In the genomic region with DNA sequence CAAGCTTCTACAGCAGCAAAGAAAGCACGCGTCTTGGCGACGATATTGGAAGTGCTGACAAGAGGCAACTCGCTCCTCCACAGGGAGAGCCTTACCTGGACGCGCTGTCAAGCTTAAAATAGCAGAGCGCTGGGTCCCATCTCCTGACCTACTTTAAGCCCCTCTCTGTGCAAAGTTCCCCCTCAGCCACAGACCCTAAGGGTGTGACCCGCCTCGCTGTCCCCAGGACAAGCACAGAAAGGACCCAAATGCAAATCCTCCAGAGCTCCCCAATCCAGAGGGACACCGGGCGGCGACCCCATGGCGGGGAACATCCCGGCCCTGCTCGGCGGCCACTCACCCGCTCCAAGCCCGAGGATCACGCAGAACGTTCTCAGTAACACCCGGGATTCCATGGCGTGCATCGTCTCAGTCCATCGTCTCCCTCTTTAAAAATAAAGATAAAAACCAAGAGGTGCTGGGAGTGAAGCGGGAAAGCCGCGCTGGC, we compare ENCODE assay signal across 9 mouse cellular contexts. TPM values are rescaled to one million over a fixed set of nuclear protein-coding genes. Genes with fewer than 3 reads are reported as not detected.
A peak's percentile ranks its signal among the peaks of the same experiment; 100 is the strongest.
DNase-seq lines count a peak whose midpoint lies in the region; ATAC-seq lines count a peak whose summit lies in the region.
"Had no signal": no experiment of that assay in that cellular context is flagged by ENCODE, and none has a peak within 500 bp of the region (broad histone marks: within the 10 kb centered on the region; RNA-seq: fewer than 3 reads in every experiment).

No protein-coding gene starts in this region.

- H3K9me3 ChIP-seq in limb, embryonic 11.5 days (ENCODE audit: control insufficient read depth, low read length) = no peaks in the 10 kb centered on the region
- no peaks in the 10 kb centered on the region for H3K9me3 ChIP-seq in stomach, embryonic 16.5 days (replicated peaks; ENCODE audit: control insufficient read depth, low read length)

- H3K27me3 ChIP-seq in limb, embryonic 11.5 days (ENCODE audit: control insufficient read depth, insufficient read depth, low read length) = peaks cover 23% of the 10 kb centered on the region
- peaks cover 34% of the 10 kb centered on the region for H3K27me3 ChIP-seq in stomach, embryonic 16.5 days (ENCODE audit: control insufficient read depth, insufficient read depth, low read length)

- H3K4me1 ChIP-seq in limb, embryonic 11.5 days (ENCODE audit: control insufficient read depth, insufficient read depth, low read length) = peaks cover 5% of the 10 kb centered on the region; the same call in 1 of the 2 replicates
- H3K4me1 ChIP-seq in stomach, embryonic 16.5 days (ENCODE audit: control insufficient read depth, insufficient read depth, low read length) = 0 out of 2 replicates have a peak, but pooled peaks cover 4% of the 10 kb centered on the region

- peak overlapping the region; percentile 100 for H3K4me2 ChIP-seq in limb, embryonic 11.5 days (ENCODE audit: low read depth, severe bottlenecking)
- peak overlapping the region; percentile 91 for H3K4me2 ChIP-seq in stomach, embryonic 16.5 days (ENCODE audit: low read depth, low read length)

- no peak for DNase-seq in frontal cortex, adult 2 months (ENCODE audit: extremely low spot score in 1 of 2, low spot score in 1 of 2)
- peak; percentile 27 for DNase-seq in right cerebral cortex, postnatal 4 days
- DNase-seq in right cerebral cortex, postnatal 14 days = no peak
- DNase-seq in limb, embryonic 11.5 days (ENCODE audit: low spot score) = peak; percentile 40
- no peak for DNase-seq in urinary bladder, postnatal 10 days (ENCODE audit: low spot score)
- no peak for DNase-seq in adrenal gland, postnatal 10 days

- no peak overlapping the region for H3K27ac ChIP-seq in limb, embryonic 11.5 days (replicated peaks; ENCODE audit: low read depth, low read length)
- no peak overlapping the region for H3K27ac ChIP-seq in stomach, embryonic 16.5 days (ENCODE audit: low read length)

- peak overlapping the region; percentile 56 for H3K4me3 ChIP-seq in limb, embryonic 11.5 days (ENCODE audit: low read depth, low read length)
- peak overlapping the region; percentile 51 for H3K4me3 ChIP-seq in stomach, embryonic 16.5 days (replicated peaks; ENCODE audit: low read length)

- H3K36me3 ChIP-seq in limb, embryonic 11.5 days (ENCODE audit: control insufficient read depth, insufficient read depth, low read length) = no peaks in the 10 kb centered on the region
- no peaks in the 10 kb centered on the region for H3K36me3 ChIP-seq in stomach, embryonic 16.5 days (ENCODE audit: control insufficient read depth, insufficient read depth, low read length)

- 0% methylated on average over 28 of the region's 28 CpGs for WGBS in limb, embryonic 11.5 days
- under 1% methylated on average over 28 of the region's 28 CpGs for WGBS in stomach, embryonic 16.5 days

- 0 out of 2 replicates have a peak overlapping the region, but pooled peaks have one; percentile 34 for H3K9ac ChIP-seq in limb, embryonic 11.5 days (ENCODE audit: low read length)
- peak overlapping the region; percentile 54 for H3K9ac ChIP-seq in stomach, embryonic 16.5 days (ENCODE audit: low read length)

- peak; percentile 25; the same call in 1 of the 2 replicates for ATAC-seq in frontal cortex, adult (ENCODE audit: low TSS enrichment)
- ATAC-seq in limb, embryonic 11.5 days (ENCODE audit: insufficient number of reproducible peaks, low FRiP score, low TSS enrichment, low read depth) = no peak
- no peak for ATAC-seq in stomach, embryonic 16.5 days (ENCODE audit: insufficient read depth, low FRiP score)

RNA-seq across cellular contexts. Expression of a gene that starts 0.9 kb away (rescaled TPM):
- polyA plus RNA-seq in frontal cortex, adult 2 months (2012; rRNA removed) = 243 and 292 TPM in 2 replicates
- polyA plus RNA-seq in limb, embryonic 11.5 days (2014; fragmentation: Nextera tagmentation; extraction: Ambion mirVana) = 3.2 and 4.2 TPM in 2 replicates
- polyA plus RNA-seq in stomach, embryonic 16.5 days (2015; fragmentation: Nextera tagmentation; extraction: Ambion mirVana) = 12.0 and 12.5 TPM in 2 replicates
- total RNA-seq in adrenal gland, postnatal 10 days (2021) = 1 to 10 TPM; 2.0 to 3.0 TPM
- total RNA-seq: common myeloid progenitor, adult 5-6 weeks had no signal

Comparison
In these comparisons a context has a peak if more than half of its experiments do, and no peak if none do; other contexts are left out.
1. DNase-seq: peak in right cerebral cortex, postnatal 4 days (single experiment) and limb, embryonic 11.5 days (single experiment); none in frontal cortex, adult 2 months (0 of 2), right cerebral cortex, postnatal 14 days (single experiment), urinary bladder, postnatal 10 days (single experiment) and adrenal gland, postnatal 10 days (single experiment).
2. RNA of a gene that starts 0.9 kb away (polyA plus RNA-seq): 243 to 292 TPM in frontal cortex, adult 2 months; 12.0 to 12.5 TPM in stomach, embryonic 16.5 days and 3.2 to 4.2 TPM in limb, embryonic 11.5 days; every median in the first group is over 10 times any median in the second.